Mouse (Mus musculus) cerebellum, adult 8-10 months (tissue): Measurements from ENCODE around the gene Sox11.

Experiments
- DNase-seq: peaks from one replicate; pipeline ENCODE4 v3.0.0; 2022

Gene Sox11

GRCm38 (mm10) chr12:27341871-27342690 is at the start of gene Sox11:
TSS of gene Sox11 (minus strand) at chr12:27342574.
- no peak for DNase-seq

GRCm38 (mm10) chr12:27391652-27392305 is 49.4 kb upstream of the Sox11 start:
- no peak for DNase-seq

DNA sequence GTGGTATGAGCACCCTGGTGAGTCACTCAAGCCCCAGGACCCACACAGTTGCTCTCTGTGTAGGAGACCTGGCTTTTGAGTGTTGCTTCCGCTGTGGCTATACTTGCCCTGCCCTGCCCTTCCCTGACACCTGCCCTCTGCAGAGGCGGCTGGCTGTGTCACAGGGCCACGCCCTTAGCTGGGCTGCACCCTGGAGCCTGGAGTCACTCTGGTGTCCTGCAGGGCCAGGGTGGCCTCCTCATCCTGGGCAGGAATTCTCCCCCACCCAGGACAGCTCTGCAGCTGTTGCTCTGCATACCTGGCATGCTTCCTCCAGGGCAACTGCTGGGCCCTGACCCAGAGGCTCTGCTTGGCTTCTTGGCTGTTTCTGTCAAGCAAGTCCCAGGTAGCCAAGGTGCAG is 48.1 kb upstream of the Sox11 start:
- no peak for DNase-seq

- DNase-seq: no peak
These were observed 47.1 kb upstream of the Sox11 start for GRCm38 (mm10) chr12:27389429-27389828.

DNA sequence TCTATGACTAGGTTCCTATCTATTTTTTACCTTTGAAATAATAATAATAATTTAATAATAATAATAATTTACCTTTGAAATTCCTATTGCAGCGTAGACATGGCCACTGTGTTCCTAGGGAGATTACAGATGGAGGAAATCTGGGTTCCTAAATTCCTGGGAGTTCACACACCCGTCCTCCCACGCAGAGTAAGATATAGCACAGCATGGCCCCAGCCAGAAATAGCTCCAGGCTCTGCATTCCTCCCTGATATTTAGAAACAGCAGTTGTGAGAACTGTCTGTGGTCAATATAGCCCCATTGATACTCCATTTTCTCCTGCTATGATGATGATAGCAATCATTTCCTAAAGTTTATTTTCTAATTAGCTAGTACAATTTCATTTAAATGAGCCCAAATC is 30.1 kb upstream of the Sox11 start:
- DNase-seq: no peak

DNA sequence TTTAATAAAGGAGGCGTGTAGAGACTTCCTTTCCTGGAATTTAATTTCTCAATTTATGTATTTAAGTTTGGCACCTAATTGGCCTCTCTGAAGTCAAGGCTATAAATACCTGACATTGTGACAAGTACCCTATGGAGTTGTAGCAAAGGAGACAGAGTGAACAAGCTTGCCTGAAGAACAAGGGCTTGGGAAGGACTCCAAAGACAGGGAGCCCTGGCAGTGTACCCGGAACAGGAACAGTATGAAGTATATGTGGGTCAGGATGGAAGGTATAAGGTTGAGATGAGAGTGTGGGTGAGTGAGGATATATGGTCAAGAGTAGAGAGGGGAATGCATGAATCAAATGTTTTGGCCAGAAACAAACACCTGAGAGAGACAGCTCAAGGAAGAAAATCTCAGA is 28.4 kb upstream of the Sox11 start:
- no peak for DNase-seq

DNA sequence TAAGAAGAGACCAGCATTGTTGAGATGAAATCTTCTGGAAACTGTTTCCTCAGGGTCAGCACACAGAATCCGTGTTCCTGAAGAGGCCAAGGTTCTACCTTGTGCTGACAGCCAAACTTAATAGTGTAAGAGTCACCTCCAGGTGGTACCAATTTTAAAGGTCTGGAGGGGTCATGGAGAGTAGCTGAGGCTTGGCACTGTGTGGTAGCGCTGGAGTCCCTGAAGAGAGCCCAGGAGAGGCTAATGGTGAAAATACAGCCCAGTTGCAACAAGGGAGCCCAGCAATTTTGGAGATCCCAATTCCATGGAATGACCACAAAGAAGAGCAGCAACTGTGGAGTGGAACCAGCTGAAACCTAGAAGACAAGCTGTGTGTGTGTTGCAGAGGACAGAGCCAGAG is 25.1 kb upstream of the Sox11 start:
- DNase-seq: no peak

- no peak for DNase-seq
These were observed 21.7 kb upstream of the Sox11 start for GRCm38 (mm10) chr12:27363840-27364640.

- no peak for DNase-seq
These were observed 14.8 kb upstream of the Sox11 start for GRCm38 (mm10) chr12:27357076-27357637.

DNA sequence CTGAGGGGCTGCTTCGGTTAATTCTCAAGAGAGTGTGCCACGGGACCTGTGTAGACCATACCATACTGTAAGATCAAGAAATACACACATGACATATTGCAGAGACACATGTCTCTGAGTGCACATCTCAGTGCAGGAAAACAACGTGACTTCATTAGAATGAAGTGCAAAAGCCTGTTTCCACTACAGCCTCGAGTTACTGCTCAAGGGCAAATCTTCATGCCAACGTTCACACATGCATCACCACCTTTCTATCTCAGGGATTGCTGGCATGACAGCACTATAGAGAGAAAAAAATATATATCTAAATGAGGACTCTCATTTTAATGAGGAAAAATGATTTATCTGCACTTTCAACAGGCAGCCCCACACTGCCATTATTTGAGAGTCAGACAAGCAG is 14.2 kb upstream of the Sox11 start:
- no peak for DNase-seq

DNA sequence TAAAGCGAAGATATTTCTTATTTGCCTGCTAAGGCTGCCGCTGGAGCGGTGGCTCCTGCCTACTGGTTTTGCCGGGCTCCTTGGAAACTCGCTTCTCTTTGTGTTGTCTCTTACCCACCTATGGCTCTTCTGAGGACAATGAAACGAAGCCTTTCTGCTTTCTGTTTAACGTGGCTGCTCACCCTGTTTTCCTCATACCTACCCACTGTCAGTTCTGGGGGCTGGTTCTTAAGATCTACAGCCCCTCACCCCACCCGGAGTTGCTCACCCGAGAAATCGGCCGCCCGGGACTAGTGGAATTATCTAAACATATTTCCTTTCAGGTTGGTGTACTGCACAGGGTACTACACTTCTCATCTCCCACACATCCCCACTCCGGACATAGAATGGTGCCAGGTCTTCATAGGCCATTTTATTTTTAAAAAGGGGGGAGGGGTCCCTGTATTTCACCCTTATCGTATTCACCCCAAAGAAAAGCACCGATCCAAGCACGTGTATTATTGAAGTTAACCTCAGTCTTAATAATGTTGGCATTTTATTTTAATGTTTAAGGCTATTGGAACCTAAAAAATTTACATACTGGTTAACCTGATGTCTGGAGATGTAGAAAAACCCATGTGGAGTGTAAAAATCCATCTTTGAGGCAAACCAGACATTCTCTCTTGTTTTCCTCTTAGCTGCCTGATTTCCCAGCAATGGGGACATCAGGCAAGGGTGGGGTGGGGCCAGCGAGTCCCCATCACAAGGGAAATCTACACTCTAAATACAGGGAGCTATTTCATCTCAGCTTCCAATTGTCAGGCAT is 1.4 kb upstream of the Sox11 start:
- no peak for DNase-seq

DNA sequence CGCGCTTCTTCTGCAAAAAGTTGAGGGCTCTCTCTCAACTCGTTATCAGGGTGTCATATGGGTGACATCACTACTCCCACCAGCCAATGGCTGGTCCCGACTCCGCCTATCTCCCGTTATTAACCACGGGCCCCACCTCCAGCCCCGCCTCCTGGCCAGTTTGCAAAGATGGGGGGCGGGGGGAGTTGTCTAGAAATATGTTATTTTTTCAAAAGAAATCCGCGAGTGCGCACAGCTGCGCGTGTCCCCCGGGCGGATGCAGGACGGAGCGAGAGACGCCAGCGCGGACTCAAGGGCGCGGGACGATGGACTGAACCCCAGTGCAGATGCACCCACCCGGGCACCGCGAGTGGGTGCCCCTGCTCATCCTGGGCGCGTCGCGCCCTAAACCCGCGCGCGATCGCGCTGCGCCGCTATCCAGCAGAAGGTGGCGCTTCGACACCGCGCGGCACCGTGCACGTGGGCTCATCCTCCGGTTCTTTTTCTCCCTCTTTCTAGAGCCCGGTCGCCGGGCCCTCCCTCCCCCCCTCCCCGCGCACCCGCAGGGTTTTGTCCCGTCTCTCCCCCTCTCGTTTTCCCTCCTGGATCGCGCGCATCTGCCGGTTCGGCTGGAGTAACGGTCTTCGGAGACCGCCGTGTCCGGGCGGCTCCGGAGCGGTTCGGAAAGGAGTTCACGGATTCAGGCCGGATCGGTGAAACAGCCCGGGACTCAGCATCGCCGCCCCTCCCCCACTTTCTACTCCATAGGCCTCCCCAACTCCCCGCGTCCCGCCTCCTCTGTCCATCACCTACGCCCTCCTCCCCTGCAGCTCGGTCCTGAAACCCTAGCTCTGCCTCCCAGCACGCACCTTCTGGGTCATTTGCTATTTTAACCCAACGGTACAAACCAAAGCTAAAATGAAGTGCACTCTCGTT is 574 bp upstream of the Sox11 start:
- DNase-seq: peak; percentile 21

GRCm38 (mm10) chr12:27341130-27341870 is 1.1 kb downstream of the Sox11 start:
- DNase-seq: no peak

- DNase-seq: no peak
These were observed 1.8 kb downstream of the Sox11 start for GRCm38 (mm10) chr12:27340451-27341035.

- no peak for DNase-seq
These were observed 3.1 kb downstream of the Sox11 start for GRCm38 (mm10) chr12:27339171-27339751.

- DNase-seq: no peak
These were observed 3.6 kb downstream of the Sox11 start for GRCm38 (mm10) chr12:27338721-27339170.

- DNase-seq: no peak
These were observed 4.3 kb downstream of the Sox11 start for GRCm38 (mm10) chr12:27338116-27338515.

DNA sequence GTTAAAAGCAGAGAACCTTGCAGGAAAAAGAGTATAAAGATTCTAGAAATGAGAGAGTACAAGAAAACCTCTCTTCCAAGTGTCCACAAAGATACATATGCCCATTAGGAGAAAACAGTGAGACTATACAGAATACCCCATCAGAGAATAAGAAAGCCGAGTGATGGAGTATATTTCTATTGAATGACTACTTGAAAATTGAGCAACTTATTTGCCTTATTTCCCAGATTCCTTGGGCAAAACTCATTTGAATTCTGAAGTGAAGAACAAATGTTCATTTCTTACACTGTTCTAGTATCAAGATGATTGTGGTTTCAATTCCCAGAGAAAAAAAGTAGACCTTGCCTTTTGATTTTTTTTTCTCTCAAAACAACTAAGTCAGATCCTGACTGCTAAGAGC is 4.9 kb downstream of the Sox11 start:
- no peak for DNase-seq

GRCm38 (mm10) chr12:27336801-27337200 is 5.6 kb downstream of the Sox11 start:
- DNase-seq: no peak

- DNase-seq: no peak
These were observed 6.0 kb downstream of the Sox11 start for GRCm38 (mm10) chr12:27336336-27336735.
